Mouse (Mus musculus): Measurements from ENCODE around the gene Cetn4. TPM values are rescaled to one million over a fixed set of nuclear protein-coding genes. Genes with fewer than 3 reads are reported as not detected.

The Cetn4 gene
- 1 to 10 TPM; 3.3 to 7.0 TPM for total RNA-seq (2021)
- long read RNA-seq, experiment 1, partial matches to known transcripts: 1 of 1 reads
- long read RNA-seq, experiment 1, other reads (novel, unspliced or antisense): 0 of 1 reads
- long read RNA-seq, experiment 2, partial matches to known transcripts: 0 of 1 reads
- long read RNA-seq, experiment 2, other reads (novel, unspliced or antisense): 0 of 1 reads

GRCm38 (mm10) chr3:37312370-37312941 lies at the start of gene Cetn4, which contains the start of gene Bbs12:
Gene Cetn4, minus strand, starts transcription at chr3:37312708.
Gene Bbs12, plus strand, starts transcription at chr3:37312554.
- DNase-seq: peak; percentile 95 to 97

- no peak for DNase-seq
Observed at GRCm38 (mm10) chr3:37360729-37361128, 48.2 kb upstream of the Cetn4 start.

- DNase-seq: no peak
Observed at GRCm38 (mm10) chr3:37354737-37355136, 42.2 kb upstream of the Cetn4 start.

- no peak for DNase-seq
Observed at GRCm38 (mm10) chr3:37353951-37354481, 41.5 kb upstream of the Cetn4 start.

- DNase-seq: no peak
Observed at GRCm38 (mm10) chr3:37350386-37350785, 37.9 kb upstream of the Cetn4 start.

GRCm38 (mm10) chr3:37349166-37349548 lies 36.6 kb upstream of the Cetn4 start:
- no peak for DNase-seq

GRCm38 (mm10) chr3:37348221-37349165 lies 36.0 kb upstream of the Cetn4 start, which contains the start of gene Fgf2:
Gene Fgf2, plus strand, starts transcription at chr3:37348346.
- peak; percentile 45 to 57 for DNase-seq

- DNase-seq: no peak
Observed at GRCm38 (mm10) chr3:37347671-37348070, 35.2 kb upstream of the Cetn4 start.

GRCm38 (mm10) chr3:37342811-37343210 lies 30.3 kb upstream of the Cetn4 start:
- no peak for DNase-seq

GRCm38 (mm10) chr3:37341110-37341509 lies 28.6 kb upstream of the Cetn4 start:
- peak; percentile 49 to 50 for DNase-seq

- no peak for DNase-seq
Observed at GRCm38 (mm10) chr3:37334053-37334452, 21.5 kb upstream of the Cetn4 start.

GRCm38 (mm10) chr3:37331999-37332449 lies 19.5 kb upstream of the Cetn4 start:
- DNase-seq: no peak

- no peak for DNase-seq
Observed at GRCm38 (mm10) chr3:37329963-37330362, 17.5 kb upstream of the Cetn4 start.

- no peak for DNase-seq
Observed at GRCm38 (mm10) chr3:37328489-37328888, 16.0 kb upstream of the Cetn4 start.

GRCm38 (mm10) chr3:37326627-37327026 lies 14.1 kb upstream of the Cetn4 start:
- no peak for DNase-seq

- DNase-seq: no peak
Observed at GRCm38 (mm10) chr3:37325317-37326112, 13.0 kb upstream of the Cetn4 start.

GRCm38 (mm10) chr3:37324310-37324709 lies 11.8 kb upstream of the Cetn4 start:
- no peak for DNase-seq

GRCm38 (mm10) chr3:37316233-37316632 lies 3.7 kb upstream of the Cetn4 start:
- no peak for DNase-seq

- peak; percentile 29 to 38 for DNase-seq
Observed at GRCm38 (mm10) chr3:37313371-37313770, 863 bp upstream of the Cetn4 start.

GRCm38 (mm10) chr3:37311897-37312369 lies 575 bp downstream of the Cetn4 start:
- DNase-seq: no peak

- DNase-seq: no peak
Observed at GRCm38 (mm10) chr3:37303392-37304139, 8.9 kb downstream of the Cetn4 start.

Data from adrenal gland, postnatal 36 days (tissue).